Mouse (Mus musculus) limb, embryonic 11.5 days (tissue): ENCODE measurements around the gene Gm5737. TPM values are rescaled to one million over a fixed set of nuclear protein-coding genes. Genes with fewer than 3 reads are reported as not detected.

Source experiments
- ATAC-seq: fragments of 200-750 bp; cut with Nextera tagmentation; 2 replicates; pipeline ENCODE4 v1.8.0; 2017; ENCODE audit warnings: low read depth; ENCODE audit not compliant: insufficient number of reproducible peaks, low FRiP score, low TSS enrichment
- DNase-seq: peaks from one replicate; pipeline ENCODE4 v3.0.0-alpha.2; 2015; ENCODE audit warnings: low spot score
- H3K27ac ChIP-seq: fragments of 300-500 bp; sonication (generic); replicated peaks from 2 replicates; pipeline ENCODE4 v1.5.1; 2014; ENCODE audit warnings: low read depth, mild to moderate bottlenecking, low read length
- H3K27me3 ChIP-seq: fragments of 300-500 bp; sonication (generic); 2 replicates; pipeline ENCODE4 v1.6.1; 2014; ENCODE audit warnings: mild to moderate bottlenecking, low read length, mixed read lengths; ENCODE audit not compliant: control insufficient read depth, insufficient read depth
- H3K36me3 ChIP-seq: fragments of 300-500 bp; sonication (generic); 2 replicates; pipeline ENCODE4 v1.6.1; 2014; ENCODE audit warnings: mild to moderate bottlenecking, low read length, moderate library complexity, mixed read lengths; ENCODE audit not compliant: control insufficient read depth, insufficient read depth
- H3K4me1 ChIP-seq: fragments of 300-500 bp; sonication (generic); 2 replicates; pipeline ENCODE4 v1.6.1; 2014; ENCODE audit warnings: low read length, mixed read lengths; ENCODE audit not compliant: control insufficient read depth, insufficient read depth
- H3K4me2 ChIP-seq: fragments of 300-500 bp; sonication (generic); 2 replicates; pipeline ENCODE4 v1.6.1; 2014; ENCODE audit warnings: low read depth, mild to moderate bottlenecking, moderate library complexity; ENCODE audit not compliant: severe bottlenecking
- H3K4me3 ChIP-seq: fragments of 300-500 bp; sonication (generic); 2 replicates; pipeline ENCODE4 v1.5.1; 2014; ENCODE audit warnings: low read depth, low read length
- H3K9ac ChIP-seq: fragments of 300-500 bp; sonication (generic); 2 replicates; pipeline ENCODE4 v1.6.1; 2014; ENCODE audit warnings: mild to moderate bottlenecking, low read length
- H3K9me3 ChIP-seq: fragments of 300-500 bp; sonication (generic); 2 replicates; pipeline ENCODE4 v1.6.1; 2016; ENCODE audit warnings: low read length; ENCODE audit not compliant: control insufficient read depth
- WGBS: fragments of 180-500 bp; shearing (Covaris S2); extraction: QIAGEN DNeasy Blood & Tissue Kit; methylation state at CpG from one replicate; pipeline ENCODE4 v1.1.7; 2014; 5-methylcytosine and 5-hydroxymethylcytosine counted together
- polyA plus RNA-seq: library from polyadenylated mRNA; unstranded; fragments of >200 nt; fragmentation: Nextera tagmentation; extraction: Ambion mirVana; gene quantifications from 2 replicates; pipeline ENCODE4 v1.2.1, GENCODE M21; 2014

The Gm5737 gene
- polyA plus RNA-seq, 1 experiment from 2014 or later: not detected

GRCm38 (mm10) chr7:120819386-120819785 is 7.2 kb downstream of the Gm5737 start:
- ATAC-seq: no peak
- DNase-seq: no peak
- Histone ChIP-seq H3K4me3 (no peak overlapping the region), H3K36me3 (no peaks in the 10 kb centered on the region), H3K9ac (no peak overlapping the region), H3K27me3 (no peaks in the 10 kb centered on the region), H3K9me3 (no peaks in the 10 kb centered on the region), H3K27ac (no peak overlapping the region), H3K4me1 (no peaks in the 10 kb centered on the region), H3K4me2 (no peak overlapping the region)
- WGBS: 90% methylated on average over 4 of the region's 4 CpGs

DNA sequence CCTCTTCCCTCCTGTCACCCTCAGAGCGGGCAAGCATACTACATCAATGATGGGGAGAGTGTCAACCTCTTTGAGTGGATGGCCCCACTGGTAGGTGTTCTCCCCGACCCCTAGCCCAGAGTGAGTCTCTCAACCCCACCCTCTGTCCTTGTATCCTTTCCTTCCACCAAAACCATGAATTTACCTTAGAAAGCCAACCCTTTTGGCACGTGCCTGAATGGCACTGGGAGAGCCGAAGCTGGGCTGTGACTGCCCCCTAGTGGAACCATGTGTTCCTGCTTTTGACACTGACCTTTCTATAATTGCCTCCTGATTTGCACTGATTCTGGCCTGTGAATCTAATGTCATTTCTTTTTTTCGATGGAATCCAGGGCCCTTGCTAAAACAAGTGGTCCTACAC is 11.1 kb downstream of the Gm5737 start:
- Histone ChIP-seq H3K27me3 (no peaks in the 10 kb centered on the region), H3K36me3 (no peaks in the 10 kb centered on the region), H3K4me3 (no peak overlapping the region), H3K4me2 (no peak overlapping the region), H3K9ac (no peak overlapping the region), H3K4me1 (no peaks in the 10 kb centered on the region), H3K27ac (no peak overlapping the region), H3K9me3 (no peaks in the 10 kb centered on the region)
- ATAC-seq (peak; percentile 2; the same call in 1 of the 2 replicates), DNase-seq (peak; percentile 77)
- 23% methylated on average over 5 of the region's 5 CpGs for WGBS

DNA sequence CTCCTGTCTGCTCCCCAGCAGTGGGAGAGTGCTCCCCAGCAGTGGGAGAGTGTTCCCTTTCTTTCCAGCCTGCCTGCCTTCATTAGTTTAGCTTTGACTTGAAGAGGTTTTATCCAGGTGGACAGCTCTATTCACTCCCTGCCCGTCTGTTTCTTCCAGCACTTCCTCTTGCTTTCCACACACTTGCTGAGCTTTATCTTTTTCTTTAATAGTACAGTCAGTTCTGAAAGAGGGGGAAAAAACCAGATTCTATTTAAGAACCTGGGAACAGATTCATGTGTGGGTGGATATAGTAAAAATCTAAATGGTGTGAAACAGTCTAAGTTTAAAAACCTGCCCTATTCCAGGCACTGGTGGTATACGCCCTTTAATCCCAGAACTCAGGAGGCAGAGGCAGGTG is 12.9 kb downstream of the Gm5737 start:
- Histone ChIP-seq H3K9ac (no peak overlapping the region), H3K4me1 (no peaks in the 10 kb centered on the region), H3K4me2 (no peak overlapping the region), H3K4me3 (no peak overlapping the region), H3K9me3 (no peaks in the 10 kb centered on the region), H3K27ac (no peak overlapping the region), H3K27me3 (peaks cover 5% of the 10 kb centered on the region; the same call in 1 of the 2 replicates), H3K36me3 (no peaks in the 10 kb centered on the region)
- DNase-seq: no peak
- ATAC-seq: no peak
- WGBS: 74% methylated on average over 2 of the region's 2 CpGs

GRCm38 (mm10) chr7:120826408-120826807 is 14.2 kb downstream of the Gm5737 start:
- Histone ChIP-seq H3K36me3 (no peaks in the 10 kb centered on the region), H3K27me3 (peaks cover 7% of the 10 kb centered on the region; the same call in 1 of the 2 replicates), H3K9ac (no peak overlapping the region), H3K27ac (no peak overlapping the region), H3K4me2 (no peak overlapping the region), H3K4me1 (peaks cover 3% of the 10 kb centered on the region; the same call in 1 of the 2 replicates), H3K4me3 (no peak overlapping the region), H3K9me3 (no peaks in the 10 kb centered on the region)
- WGBS: 17% methylated on average over 3 of the region's 3 CpGs
- ATAC-seq (no peak), DNase-seq (peak; percentile 65)

DNA sequence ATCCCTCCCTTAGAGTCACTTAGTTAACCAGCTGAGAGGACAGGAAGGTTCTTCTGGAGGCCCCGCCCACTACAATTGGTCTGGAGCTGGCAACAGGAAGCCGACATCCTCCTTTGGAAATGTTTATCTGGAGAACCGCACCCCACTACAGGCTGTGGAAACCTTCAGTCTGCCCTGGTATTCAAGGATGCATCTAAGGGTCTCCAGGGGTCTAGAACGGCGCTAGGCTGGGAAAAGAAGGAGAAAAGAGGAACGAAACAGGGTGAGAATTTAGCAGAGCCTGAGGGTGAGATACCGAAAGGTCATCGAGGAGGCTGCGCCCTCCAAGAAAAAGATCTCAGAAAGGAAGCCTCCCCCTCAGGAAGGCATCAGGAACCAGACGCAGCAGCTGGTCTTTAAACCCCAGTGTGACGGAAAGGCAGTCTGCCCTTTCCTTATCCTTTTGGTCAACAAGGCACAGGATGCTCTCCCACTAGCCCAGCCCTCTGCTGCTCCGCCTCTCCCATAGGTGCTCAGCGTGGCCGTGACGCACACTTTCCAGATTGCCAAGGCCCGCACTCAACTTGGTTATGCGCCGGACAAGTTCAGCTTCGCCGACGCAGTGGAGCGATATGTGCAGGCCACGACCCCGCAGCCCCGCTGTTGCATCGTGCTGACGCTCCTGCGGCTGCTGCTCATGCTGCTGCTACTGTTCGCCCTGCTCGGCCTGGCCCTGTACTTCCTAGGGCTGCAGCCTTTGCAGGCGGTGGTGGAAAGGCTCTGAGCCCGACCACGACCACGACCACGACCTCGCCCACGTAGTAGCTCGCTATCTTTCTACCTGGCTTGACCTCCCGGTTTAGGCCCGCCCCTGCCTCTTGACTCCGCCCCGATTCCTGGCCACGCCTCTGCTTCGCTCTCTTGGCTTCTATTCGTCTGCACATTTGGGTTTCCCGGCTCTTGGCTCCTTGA is 18.5 kb downstream of the Gm5737 start:
- Histone ChIP-seq H3K4me2 (peak overlapping the region; percentile 88), H3K9ac (peak overlapping the region; percentile 56), H3K27me3 (peaks cover 7% of the 10 kb centered on the region; the same call in 1 of the 2 replicates), H3K36me3 (no peaks in the 10 kb centered on the region), H3K27ac (no peak overlapping the region), H3K4me3 (peak overlapping the region; percentile 51), H3K9me3 (no peaks in the 10 kb centered on the region), H3K4me1 (peaks cover 3% of the 10 kb centered on the region; the same call in 1 of the 2 replicates)
- peak; percentile 78 for DNase-seq
- ATAC-seq: peak; percentile 31; the same call in 1 of the 2 replicates
- 2% methylated on average over 46 of the region's 46 CpGs for WGBS

- no peak overlapping the region for H3K27ac ChIP-seq
- H3K4me2 ChIP-seq: peak overlapping the region; percentile 44; the same call in 1 of the 2 replicates
- H3K27me3 ChIP-seq: peaks cover 7% of the 10 kb centered on the region; the same call in 1 of the 2 replicates
- H3K4me3 ChIP-seq: peak overlapping the region; percentile 54; the same call in 1 of the 2 replicates
- H3K9ac ChIP-seq: no peak overlapping the region
- 61% methylated on average over 6 of the region's 6 CpGs for WGBS
- DNase-seq: no peak
- H3K9me3 ChIP-seq: no peaks in the 10 kb centered on the region
- ATAC-seq: no peak
- H3K36me3 ChIP-seq: no peaks in the 10 kb centered on the region
- peaks cover 3% of the 10 kb centered on the region; the same call in 1 of the 2 replicates for H3K4me1 ChIP-seq
Measured at GRCm38 (mm10) chr7:120834426-120834825, 22.3 kb downstream of the Gm5737 start.

DNA sequence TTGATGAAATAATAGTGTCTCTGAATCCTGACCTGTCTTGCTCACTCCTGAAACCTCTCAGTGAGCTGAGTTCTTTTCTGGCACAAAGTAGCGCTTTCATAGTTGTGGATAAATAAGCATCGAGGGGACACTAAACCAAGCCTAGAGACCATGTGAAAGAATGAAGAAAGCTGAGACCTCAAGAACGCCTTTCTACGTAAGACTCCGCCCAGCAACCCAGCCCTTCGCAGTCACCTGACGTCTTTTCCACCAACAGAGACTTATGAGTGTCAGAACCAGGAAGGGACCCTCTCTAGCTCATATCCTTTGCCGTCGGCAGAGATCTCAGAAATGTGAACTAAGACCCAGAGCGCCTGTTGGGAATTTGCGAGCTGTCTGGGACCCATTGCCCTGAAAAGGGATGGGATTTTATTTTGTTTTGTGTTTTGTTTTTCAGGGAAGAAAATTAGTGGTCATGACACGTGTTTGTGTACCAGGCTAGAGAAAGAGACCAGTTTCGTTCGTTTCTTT is 22.8 kb downstream of the Gm5737 start:
- Histone ChIP-seq H3K4me3 (peak overlapping the region; percentile 54), H3K9ac (no peak overlapping the region), H3K27ac (no peak overlapping the region), H3K4me1 (peaks cover 3% of the 10 kb centered on the region; the same call in 1 of the 2 replicates), H3K4me2 (peak overlapping the region; percentile 44), H3K27me3 (peaks cover 4% of the 10 kb centered on the region; the same call in 1 of the 2 replicates), H3K36me3 (no peaks in the 10 kb centered on the region), H3K9me3 (no peaks in the 10 kb centered on the region)
- DNase-seq: peak; percentile 77
- ATAC-seq: peak; percentile 65; the same call in 1 of the 2 replicates
- WGBS: 22% methylated on average over 14 of the region's 14 CpGs
